Mouse (Mus musculus): ENCODE measurements at regions not wholly inside any gene's neighbourhood (a gene's known extent, or its start where the extent isn't known, plus 50 kb on each side); places are given as distances from the start of the nearest gene placed in this dataset.

DNA sequence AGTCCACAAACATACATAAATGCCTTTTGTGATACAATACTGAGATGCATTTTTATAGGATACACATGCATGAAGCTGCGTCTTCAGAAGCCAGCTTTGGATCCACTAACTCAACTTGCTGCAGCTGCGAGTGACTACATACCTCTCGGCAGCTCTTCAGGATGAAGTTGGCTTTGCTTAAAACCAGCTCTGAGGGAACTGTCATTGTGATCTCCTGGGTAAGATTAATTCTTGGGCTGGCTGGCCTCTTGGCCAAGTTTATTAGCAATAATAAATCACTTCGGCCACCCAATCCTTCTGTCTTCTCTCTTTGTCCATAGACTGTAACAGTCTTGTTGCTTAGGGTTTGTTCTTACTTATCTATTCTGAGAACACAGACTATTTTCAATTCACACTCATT is 1103.0 kb upstream of the Flrt2 start:
- TF ChIP-seq MEF2A (IDR thresholded peaks at IDR 0.05; ENCODE audit: borderline replicate concordance, low read depth, low read length) (no peak), TCF12 (IDR thresholded peaks at IDR 0.05; ENCODE audit: low read depth, low read length) (no peak), MAFK (IDR thresholded peaks at IDR 0.05; ENCODE audit: insufficient replicate concordance, low read length) (no peak), MYC (IDR thresholded peaks at IDR 0.05; ENCODE audit: low read depth, low read length) (no peak), RAD21 (IDR thresholded peaks at IDR 0.05; ENCODE audit: low read depth, low read length) (no peak), USF2 (conservative IDR thresholded peaks at IDR 0.05; ENCODE audit: low read depth, low read length) (no peak), USF1 (IDR thresholded peaks at IDR 0.05; ENCODE audit: low read depth, low read length) (no peak), JUND (conservative IDR thresholded peaks at IDR 0.05; ENCODE audit: low read depth, low read length) (no peak), UBTF (IDR thresholded peaks at IDR 0.05; ENCODE audit: low read depth, low read length) (no peak), CTCF (conservative IDR thresholded peaks at IDR 0.05 in 1 of 2, IDR thresholded peaks at IDR 0.05 in 1 of 2; ENCODE audit: low read depth in 2 of 2, low read length in 2 of 2) (no peak)
